Mouse (Mus musculus): ENCODE results near the gene Cabp1.

- no peak for TF ChIP-seq TAL1 (IDR thresholded peaks at IDR 0.05; ENCODE audit: low read length)
- TF ChIP-seq GATA1 (IDR thresholded peaks at IDR 0.05; ENCODE audit: low read length), result no peak
Observed at GRCm38 (mm10) chr5:115142166-115142697, 51.9 kb downstream of the Cabp1 start.

Data from erythroblast, embryonic 14.5 days (primary cell).